Mouse (Mus musculus): Measurements from ENCODE around the gene Hip1r.

GRCm38 (mm10) chr5:123996695-123997094 lies 23.3 kb downstream of the Hip1r start:
- no peak for TF ChIP-seq EP300 (IDR thresholded peaks at IDR 0.05; ENCODE audit: low read depth)
- no peak for TF ChIP-seq CTCF (IDR thresholded peaks at IDR 0.05; ENCODE audit: low read depth)
